Mouse (Mus musculus) midbrain, embryonic 11.5 days (tissue): ENCODE data around the gene Nphp4. TPM values are rescaled to one million over a fixed set of nuclear protein-coding genes. Genes with fewer than 3 reads are reported as not detected.

Experiments used
- ATAC-seq: fragments of 200-750 bp; cut with Nextera tagmentation; 2 replicates; pipeline ENCODE4 v1.8.0; 2017; ENCODE audit warnings: moderate TSS enrichment, moderate library complexity; ENCODE audit not compliant: low FRiP score
- DNase-seq: peaks from one replicate; pipeline ENCODE4 v3.0.0; 2015; ENCODE audit warnings: low spot score; ENCODE audit errors: missing footprints
- H3K27ac ChIP-seq: fragments of 300-500 bp; sonication (generic); 2 replicates; pipeline ENCODE4 v1.5.1; 2014; ENCODE audit warnings: low read depth, low read length
- H3K27me3 ChIP-seq: fragments of 300-500 bp; sonication (generic); 2 replicates; pipeline ENCODE4 v1.6.1; 2014; ENCODE audit warnings: mild to moderate bottlenecking, low read length, moderate library complexity, mixed read lengths; ENCODE audit not compliant: control insufficient read depth, insufficient read depth
- H3K36me3 ChIP-seq: fragments of 300-500 bp; sonication (generic); 2 replicates; pipeline ENCODE4 v1.6.1; 2014; ENCODE audit warnings: mild to moderate bottlenecking, low read length, moderate library complexity, mixed read lengths; ENCODE audit not compliant: control insufficient read depth, insufficient read depth
- H3K4me1 ChIP-seq: fragments of 300-500 bp; sonication (generic); 2 replicates; pipeline ENCODE4 v1.6.1; 2014; ENCODE audit warnings: low read length; ENCODE audit not compliant: control insufficient read depth, insufficient read depth
- H3K4me2 ChIP-seq: fragments of 300-500 bp; sonication (generic); 2 replicates; pipeline ENCODE4 v1.6.1; 2014; ENCODE audit warnings: mild to moderate bottlenecking, moderate library complexity
- H3K4me3 ChIP-seq: fragments of 300-500 bp; sonication (generic); 2 replicates; pipeline ENCODE4 v1.5.1; 2014; ENCODE audit warnings: low read depth, low read length
- H3K9ac ChIP-seq: fragments of 300-500 bp; sonication (generic); 2 replicates; pipeline ENCODE4 v1.6.1; 2014; ENCODE audit warnings: low read length
- H3K9me3 ChIP-seq: fragments of 300-500 bp; sonication (generic); 2 replicates; pipeline ENCODE4 v1.6.1; 2016; ENCODE audit warnings: low read length; ENCODE audit not compliant: control insufficient read depth
- WGBS: fragments of 180-500 bp; shearing (Covaris S2); extraction: QIAGEN DNeasy Blood & Tissue Kit; methylation state at CpG from one replicate; pipeline ENCODE4 v1.1.7; 2014; 5-methylcytosine and 5-hydroxymethylcytosine counted together
- polyA plus RNA-seq: library from polyadenylated mRNA; unstranded; fragments of >200 nt; fragmentation: Nextera tagmentation; extraction: Ambion mirVana; gene quantifications from 2 replicates; pipeline ENCODE4 v1.2.1, GENCODE M21; 2014

Gene Nphp4
- polyA plus RNA-seq, 1 experiment from 2014 or later = 4.4 TPM

GRCm38 (mm10) chr4:152466601-152467000, 9.9 kb upstream of the Nphp4 start:
- WGBS = 94% methylated on average over 13 of the region's 13 CpGs

GRCm38 (mm10) chr4:152467951-152468350, 8.6 kb upstream of the Nphp4 start:
- Histone ChIP-seq H3K4me2 (no peak overlapping the region), H3K4me3 (no peak overlapping the region), H3K4me1 (peaks cover 12% of the 10 kb centered on the region), H3K36me3 (no peaks in the 10 kb centered on the region), H3K27me3 (no peaks in the 10 kb centered on the region; the same call in 1 of the 2 replicates), H3K9me3 (peaks cover 8% of the 10 kb centered on the region; the same call in 1 of the 2 replicates), H3K9ac (no peak overlapping the region), H3K27ac (no peak overlapping the region)
- WGBS = 83% methylated on average over 6 of the region's 6 CpGs
- no peak for DNase-seq
- no peak for ATAC-seq

More at GRCm38 (mm10) chr4:152466601-152467000, 9.9 kb upstream of the Nphp4 start:
- peaks cover under 1% of the 10 kb centered on the region; the same call in 1 of the 2 replicates for H3K9me3 ChIP-seq
- DNase-seq = no peak
- H3K27me3 ChIP-seq = no peaks in the 10 kb centered on the region; the same call in 1 of the 2 replicates
- no peak overlapping the region for H3K9ac ChIP-seq
- no peaks in the 10 kb centered on the region for H3K36me3 ChIP-seq
- no peak overlapping the region for H3K27ac ChIP-seq
- no peak for ATAC-seq
- H3K4me1 ChIP-seq = peaks cover 12% of the 10 kb centered on the region
- no peak overlapping the region for H3K4me3 ChIP-seq
- no peak overlapping the region for H3K4me2 ChIP-seq

GRCm38 (mm10) chr4:152475941-152476340, 565 bp upstream of the Nphp4 start:
- Histone ChIP-seq H3K9me3 (peaks cover 8% of the 10 kb centered on the region; the same call in 1 of the 2 replicates), H3K36me3 (no peaks in the 10 kb centered on the region), H3K27ac (no peak overlapping the region), H3K27me3 (peaks cover 6% of the 10 kb centered on the region; the same call in 1 of the 2 replicates), H3K9ac (no peak overlapping the region), H3K4me3 (no peak overlapping the region), H3K4me1 (peaks cover 19% of the 10 kb centered on the region), H3K4me2 (peak overlapping the region; percentile 82; the same call in 1 of the 2 replicates)
- WGBS = 84% methylated on average over 7 of the region's 7 CpGs
- DNase-seq = no peak
- no peak for ATAC-seq

- ATAC-seq (no peak; the same call in 1 of the 2 replicates), DNase-seq (no peak)
- peaks cover 6% of the 10 kb centered on the region; the same call in 1 of the 2 replicates for H3K27me3 ChIP-seq
- WGBS = 0% methylated on average over 15 of the region's 21 CpGs
- H3K4me2 ChIP-seq = peak overlapping the region; percentile 82
- peaks cover 4% of the 10 kb centered on the region; the same call in 1 of the 2 replicates for H3K9me3 ChIP-seq
- H3K4me3 ChIP-seq = peak overlapping the region; percentile 80
- H3K36me3 ChIP-seq = no peaks in the 10 kb centered on the region
- no peak overlapping the region for H3K27ac ChIP-seq
- H3K9ac ChIP-seq = peak overlapping the region; percentile 95
- H3K4me1 ChIP-seq = peaks cover 19% of the 10 kb centered on the region
Measured at GRCm38 (mm10) chr4:152477106-152477465, 580 bp downstream of the Nphp4 start.

- ATAC-seq (peak; percentile 96), DNase-seq (peak; percentile 100)
- Histone ChIP-seq H3K36me3 (no peaks in the 10 kb centered on the region), H3K4me3 (peak within 1 kb of the TSS; percentile 80), H3K9ac (peak within 1 kb of the TSS; percentile 95), H3K27ac (peak within 1 kb of the TSS; percentile 80), H3K9me3 (no peaks in the 10 kb centered on the region; the same call in 1 of the 2 replicates), H3K27me3 (peaks cover 6% of the 10 kb centered on the region; the same call in 1 of the 2 replicates), H3K4me2 (peak within 1 kb of the TSS; percentile 82), H3K4me1 (peaks cover 19% of the 10 kb centered on the region)
- WGBS = under 1% methylated on average over 62 of the region's 63 CpGs
Measured at GRCm38 (mm10) chr4:152477466-152478223, 1.1 kb downstream of the Nphp4 start, which contains the start of gene Kcnab2. Gene Kcnab2, minus strand, starts transcription at chr4:152477871.

- WGBS = 0% methylated on average over 13 of the region's 13 CpGs
- Histone ChIP-seq H3K9me3 (no peaks in the 10 kb centered on the region), H3K27me3 (peaks cover 6% of the 10 kb centered on the region; the same call in 1 of the 2 replicates), H3K4me3 (peak overlapping the region; percentile 80), H3K4me2 (peak overlapping the region; percentile 82), H3K27ac (peak overlapping the region; percentile 80), H3K9ac (peak overlapping the region; percentile 95), H3K4me1 (peaks cover 19% of the 10 kb centered on the region), H3K36me3 (no peaks in the 10 kb centered on the region)
- DNase-seq (no peak), ATAC-seq (peak; percentile 25)
Measured at GRCm38 (mm10) chr4:152478224-152478567, 1.7 kb downstream of the Nphp4 start.

- ATAC-seq (no peak), DNase-seq (no peak)
- peaks cover 6% of the 10 kb centered on the region; the same call in 1 of the 2 replicates for H3K27me3 ChIP-seq
- H3K27ac ChIP-seq = no peak overlapping the region
- no peaks in the 10 kb centered on the region for H3K9me3 ChIP-seq
- no peaks in the 10 kb centered on the region for H3K36me3 ChIP-seq
- no peak overlapping the region for H3K4me3 ChIP-seq
- WGBS = 59% methylated on average over 8 of the region's 8 CpGs
- no peak overlapping the region for H3K4me2 ChIP-seq
- H3K4me1 ChIP-seq = peaks cover 19% of the 10 kb centered on the region
- no peak overlapping the region for H3K9ac ChIP-seq
Measured at GRCm38 (mm10) chr4:152480426-152480825, 3.9 kb downstream of the Nphp4 start.

GRCm38 (mm10) chr4:152488046-152488445, 11.5 kb downstream of the Nphp4 start:
- Histone ChIP-seq H3K4me3 (no peak overlapping the region), H3K36me3 (no peaks in the 10 kb centered on the region), H3K4me2 (no peak overlapping the region), H3K9me3 (no peaks in the 10 kb centered on the region), H3K27ac (no peak overlapping the region), H3K9ac (no peak overlapping the region), H3K4me1 (no peaks in the 10 kb centered on the region), H3K27me3 (no peaks in the 10 kb centered on the region)
- ATAC-seq (no peak), DNase-seq (no peak)
- 81% methylated on average over 10 of the region's 10 CpGs for whole genome bisulfite sequencing

GRCm38 (mm10) chr4:152490311-152490710, 13.8 kb downstream of the Nphp4 start:
- Histone ChIP-seq H3K4me2 (no peak overlapping the region), H3K9ac (no peak overlapping the region), H3K4me1 (no peaks in the 10 kb centered on the region), H3K36me3 (no peaks in the 10 kb centered on the region), H3K27me3 (no peaks in the 10 kb centered on the region), H3K9me3 (no peaks in the 10 kb centered on the region), H3K27ac (no peak overlapping the region), H3K4me3 (no peak overlapping the region)
- DNase-seq = no peak
- 89% methylated on average over 14 of the region's 14 CpGs for WGBS
- ATAC-seq = no peak
